Mouse (Mus musculus): ENCODE data around the gene 1700018B08Rik.

GRCm38 (mm10) chr8:121553831-121554475 lies 9.8 kb upstream of the 1700018B08Rik start:
- TF ChIP-seq CTCF (IDR thresholded peaks at IDR 0.05; ENCODE audit: low read depth, low read length) (no peak), GATA1 (IDR thresholded peaks at IDR 0.05; ENCODE audit: borderline replicate concordance, low read length) (no peak), POLR2AphosphoS5 (IDR thresholded peaks at IDR 0.05; ENCODE audit: insufficient replicate concordance, low read depth, low read length) (no peak), GATA2 (IDR thresholded peaks at IDR 0.05; ENCODE audit: borderline replicate concordance, low read depth, low read length) (no peak), TAL1 (conservative IDR thresholded peaks at IDR 0.05; ENCODE audit: low read depth, low read length) (no peak)
